Mouse (Mus musculus): ENCODE data around the gene Olfr685.

Gene Olfr685

GRCm38 (mm10) chr7:105185912-105186311, at the start of gene Olfr685:
Olfr685 (minus strand) TSS chr7:105186012.
- no peak for DNase-seq

DNA sequence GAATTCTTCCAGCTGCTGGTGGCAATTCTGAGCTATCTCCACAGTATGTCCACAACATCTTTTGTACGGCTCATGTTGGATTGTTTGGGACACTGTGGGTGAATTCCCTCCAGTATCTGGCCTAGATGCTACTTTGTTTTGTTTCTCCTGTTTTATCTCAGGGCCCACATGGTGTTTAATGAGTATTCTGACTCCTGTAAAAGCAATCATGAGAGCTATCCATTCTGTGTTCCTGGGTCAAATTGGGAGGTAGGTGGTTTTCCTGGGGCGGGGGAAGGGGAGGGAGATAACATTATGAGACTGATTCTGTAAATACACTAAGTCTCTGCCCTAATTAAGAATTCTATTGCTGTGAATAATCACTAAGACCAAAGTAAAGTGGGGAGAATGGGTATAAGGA, 43.6 kb upstream of the Olfr685 start:
- DNase-seq: no peak

DNA sequence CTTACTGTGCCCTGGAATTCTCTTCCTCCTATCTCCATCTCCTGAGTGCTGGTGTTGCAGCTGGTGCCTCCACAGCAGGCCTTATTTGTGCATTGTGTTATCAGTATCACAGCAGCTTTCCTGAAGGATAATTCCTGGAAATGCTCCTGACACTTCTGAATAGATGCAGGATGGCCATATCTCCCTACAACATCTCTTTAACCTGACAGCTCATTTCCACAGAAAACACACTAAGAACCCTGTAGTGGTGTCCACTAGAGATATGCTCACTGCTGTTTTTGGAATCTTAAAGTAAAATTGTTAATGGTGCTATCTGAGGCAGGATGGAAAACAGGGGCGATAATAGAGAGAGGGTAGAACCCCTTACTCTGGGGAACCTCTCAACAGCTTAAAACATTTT, 42.3 kb upstream of the Olfr685 start:
- no peak for DNase-seq

DNA sequence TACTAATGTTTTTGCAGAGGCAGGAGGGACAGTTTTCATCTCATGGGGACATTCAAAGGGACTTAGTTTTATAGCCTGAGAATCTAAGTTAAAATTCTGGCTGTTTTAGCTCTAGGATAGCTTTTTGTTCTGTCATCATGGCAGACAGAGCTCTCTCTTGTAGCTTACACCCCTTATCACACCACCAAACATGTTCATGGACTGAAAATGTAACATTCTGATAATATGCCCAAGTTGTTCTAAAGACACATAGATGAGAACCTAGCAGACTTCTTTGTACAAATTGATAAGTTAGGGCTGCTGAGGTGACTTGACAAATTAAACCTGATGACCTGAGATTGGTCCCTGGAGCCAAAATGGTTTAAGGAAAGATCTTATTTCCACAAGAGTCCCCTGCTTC, 40.9 kb upstream of the Olfr685 start:
- DNase-seq: no peak

GRCm38 (mm10) chr7:105226072-105226471, 40.3 kb upstream of the Olfr685 start:
- peak; percentile 23 for DNase-seq

GRCm38 (mm10) chr7:105218281-105218680, 32.5 kb upstream of the Olfr685 start:
- DNase-seq: peak; percentile 78

DNA sequence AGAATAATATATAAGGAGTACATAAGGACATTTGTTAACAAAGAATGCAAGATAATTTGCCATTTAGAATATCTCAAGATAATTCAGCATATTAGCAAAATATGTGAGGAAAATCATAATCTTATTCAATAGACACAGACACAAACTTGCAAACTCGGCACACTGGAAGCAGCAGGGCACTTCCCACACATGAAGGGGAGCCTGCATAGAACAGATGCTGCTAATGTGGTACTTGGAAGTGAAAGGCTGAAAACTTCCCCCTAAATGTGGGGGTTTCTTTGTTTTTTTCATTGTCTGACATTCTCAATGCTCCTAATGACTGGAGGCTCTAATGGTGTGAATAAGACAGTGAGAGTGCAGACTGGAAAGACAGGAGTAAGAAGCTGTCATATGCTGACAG, 28.9 kb upstream of the Olfr685 start:
- no peak for DNase-seq

- DNase-seq: no peak
These were observed 21.6 kb upstream of the Olfr685 start, which contains the start of gene Olfr686 for GRCm38 (mm10) chr7:105207385-105207784. Olfr686 (minus strand) TSS chr7:105207485.

GRCm38 (mm10) chr7:105170773-105171172, 15.0 kb downstream of the Olfr685 start:
- peak; percentile 31 for DNase-seq

DNA sequence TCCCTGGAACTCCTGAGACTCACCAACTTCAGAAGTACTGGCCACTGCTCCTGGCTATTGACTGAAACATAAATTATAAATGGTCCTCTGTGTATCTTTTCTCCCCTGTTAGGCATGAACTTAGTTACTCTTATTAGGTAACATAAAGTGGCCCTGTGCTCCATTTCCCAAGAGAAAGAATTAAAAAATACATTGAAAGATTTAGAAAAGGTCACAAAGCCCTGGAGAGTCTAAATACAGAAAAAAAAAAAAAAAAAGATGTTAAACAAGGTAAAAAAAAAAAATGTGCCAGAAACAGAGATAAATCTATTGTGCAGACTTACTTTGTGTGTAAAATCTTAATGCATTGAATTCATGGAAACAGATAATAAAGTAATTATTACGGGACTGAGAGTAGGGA, 22.3 kb downstream of the Olfr685 start, which contains the start of gene Olfr684:
TSS of gene Olfr684 (minus strand) at position 101 of the 400 bp plus-strand sequence.
- DNase-seq: no peak

GRCm38 (mm10) chr7:105146912-105147311, 38.9 kb downstream of the Olfr685 start, which contains the start of gene Olfr683:
Olfr683 (minus strand) TSS chr7:105147012.
- DNase-seq: no peak

DNA sequence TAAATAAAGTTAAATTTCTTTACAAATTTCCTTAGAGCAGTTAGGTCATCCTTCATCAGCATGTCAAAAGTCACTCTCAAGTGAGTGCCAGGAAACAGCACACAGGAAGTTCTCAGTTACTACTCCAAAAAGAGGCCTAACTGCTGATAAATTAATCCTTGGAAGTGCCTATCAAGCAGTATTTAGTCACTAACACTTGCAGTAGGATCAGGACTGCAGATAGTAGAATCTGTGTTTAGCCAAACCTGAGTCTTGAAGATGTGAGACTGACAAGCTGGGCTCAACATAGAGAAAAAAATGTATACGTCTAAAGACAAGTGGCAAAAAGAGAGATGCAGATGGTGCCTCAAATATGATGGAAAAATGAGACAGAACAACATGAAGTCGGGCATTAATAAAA, 44.5 kb downstream of the Olfr685 start:
- DNase-seq: no peak

All from retina, postnatal 1 day (tissue).